Mouse (Mus musculus) testis, adult 2 months (tissue): ENCODE data around the gene Mbnl2. TPM values are rescaled to one million over a fixed set of nuclear protein-coding genes. Genes with fewer than 3 reads are reported as not detected.

Source experiments
- H3K27ac ChIP-seq: fragments of 200-500 bp; 2 replicates; pipeline ENCODE4 v1.5.1; 2012; ENCODE audit warnings: low read depth, low read length; ENCODE audit not compliant: control insufficient read depth, insufficient read depth
- H3K27me3 ChIP-seq: fragments of 200-500 bp; 2 replicates; pipeline ENCODE4 v1.6.1; 2012; ENCODE audit warnings: mild to moderate bottlenecking, low read length, moderate library complexity; ENCODE audit not compliant: control insufficient read depth, insufficient read depth
- H3K36me3 ChIP-seq: fragments of 200-500 bp; 2 replicates; pipeline ENCODE4 v1.6.1; 2012; ENCODE audit warnings: mild to moderate bottlenecking, low read length; ENCODE audit not compliant: control insufficient read depth, insufficient read depth
- H3K4me1 ChIP-seq: fragments of 200-500 bp; 2 replicates; pipeline ENCODE4 v1.6.1; 2012; ENCODE audit warnings: low read length; ENCODE audit not compliant: control insufficient read depth, insufficient read depth
- H3K4me3 ChIP-seq: fragments of 200-500 bp; 2 replicates; pipeline ENCODE4 v1.5.1; 2012; ENCODE audit warnings: low read depth, mild to moderate bottlenecking, low read length, moderate library complexity, mixed read lengths; ENCODE audit not compliant: control insufficient read depth
- CTCF ChIP-seq: fragments of 200-500 bp; IDR thresholded peaks from 2 replicates; pipeline ENCODE4 v1.5.1; 2012; ENCODE audit warnings: low read depth, mild to moderate bottlenecking, inconsistent platforms, low read length, moderate library complexity; ENCODE audit not compliant: control insufficient read depth, insufficient read depth, insufficient replicate concordance
- POLR2A ChIP-seq: fragments of 200-500 bp; IDR thresholded peaks from 2 replicates; pipeline ENCODE4 v1.6.1; 2012; ENCODE audit warnings: low read depth, mild to moderate bottlenecking, inconsistent platforms, low read length, moderate library complexity; ENCODE audit not compliant: control insufficient read depth
- polyA plus RNA-seq: library from polyadenylated mRNA; depleted of rRNA; stranded (reverse); fragments of >200 nt; gene quantifications from 2 replicates; pipeline ENCODE4 v1.2.3, GENCODE M21; 2012

Gene Mbnl2
- polyA plus RNA-seq, 1 experiment = 14.7 TPM

DNA sequence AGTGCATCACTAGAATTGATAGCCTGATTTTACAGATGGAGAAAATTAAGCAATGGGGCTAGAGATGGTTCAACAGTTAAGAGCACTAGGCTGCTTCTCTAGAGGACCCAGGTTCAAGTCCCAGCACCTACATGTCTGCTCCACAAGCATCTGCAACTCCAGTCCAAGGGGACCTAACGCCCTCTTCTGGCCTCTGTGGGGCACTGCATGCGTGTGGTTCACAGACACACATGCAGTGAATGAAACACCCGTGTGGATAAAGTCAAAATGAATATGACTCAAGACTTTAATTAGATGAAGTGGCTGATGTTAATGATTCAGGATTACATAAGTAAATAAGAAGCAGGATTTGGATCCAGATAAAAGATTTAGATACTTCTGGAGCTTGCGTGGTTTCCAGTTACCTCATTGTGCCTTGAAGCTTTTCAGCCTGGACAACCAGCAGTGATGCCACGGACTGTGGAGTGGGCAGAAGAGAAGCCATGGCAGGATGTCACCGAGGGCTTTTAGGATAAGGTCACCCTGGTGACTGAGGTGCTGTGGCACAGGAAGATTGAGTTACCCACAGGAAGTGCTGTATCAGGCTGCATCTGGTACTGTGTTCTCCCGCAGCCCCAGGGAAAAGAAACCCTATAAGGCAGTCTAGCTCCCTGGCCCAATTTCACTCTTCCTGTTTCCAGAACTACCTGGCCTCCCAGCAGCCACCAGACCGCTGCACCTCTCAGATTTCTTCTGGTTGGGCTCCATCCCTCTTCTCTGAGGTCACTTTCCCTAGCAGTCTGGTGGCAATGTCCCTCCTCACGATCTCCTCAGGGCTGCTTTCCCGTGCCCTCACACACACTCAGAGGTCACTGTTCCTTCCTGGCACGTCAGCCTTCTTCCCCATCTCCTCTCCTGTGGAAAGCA, 72.2 kb downstream of the Mbnl2 start:
- H3K27me3 ChIP-seq = no peaks in the 10 kb centered on the region
- no peak overlapping the region for H3K27ac ChIP-seq
- TF ChIP-seq CTCF = peak; percentile 54; the same call in 1 of the 2 replicates
- no peak for TF ChIP-seq POLR2A
- H3K4me1 ChIP-seq = no peaks in the 10 kb centered on the region; the same call in 1 of the 2 replicates
- no peak overlapping the region for H3K4me3 ChIP-seq
- H3K36me3 ChIP-seq = no peaks in the 10 kb centered on the region

GRCm38 (mm10) chr14:120349332-120349731, 73.9 kb downstream of the Mbnl2 start:
- H3K27me3 ChIP-seq = no peaks in the 10 kb centered on the region

DNA sequence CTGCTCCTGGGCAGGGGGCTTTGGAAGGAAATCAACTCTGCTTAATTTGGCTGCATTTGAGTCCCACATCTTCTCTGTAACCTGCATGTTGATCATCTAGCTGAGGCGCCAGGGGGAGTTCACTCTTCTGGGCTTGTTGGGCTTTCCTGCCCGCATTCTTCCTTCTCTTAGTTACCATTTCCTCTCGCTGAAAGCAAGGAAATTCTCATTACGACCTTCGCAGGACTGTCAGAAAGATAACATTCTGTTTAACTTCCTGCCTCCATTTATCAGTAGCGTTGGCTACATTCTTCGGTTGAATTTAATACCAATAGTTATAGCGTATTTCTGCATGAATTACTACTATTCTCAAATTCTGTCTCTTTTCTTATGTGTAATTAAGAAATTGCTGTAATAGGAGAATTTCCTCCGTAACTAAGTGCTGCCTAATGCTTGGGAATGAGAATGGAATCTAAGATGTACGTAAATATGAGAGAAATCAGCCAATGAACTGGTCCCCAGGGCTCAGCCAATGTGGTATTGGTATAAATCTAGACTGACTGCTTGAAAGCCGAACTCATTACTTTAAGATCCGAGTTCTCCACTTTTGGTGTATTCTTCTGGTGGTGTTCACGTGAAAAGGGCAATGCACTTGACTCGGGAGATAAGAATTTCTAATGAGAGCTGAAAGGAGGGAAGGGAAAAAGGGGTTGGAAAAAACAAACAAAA, 76.8 kb downstream of the Mbnl2 start:
- H3K27me3 ChIP-seq = no peaks in the 10 kb centered on the region
- H3K36me3 ChIP-seq = no peaks in the 10 kb centered on the region
- no peak overlapping the region for H3K4me3 ChIP-seq
- H3K4me1 ChIP-seq = peaks cover 4% of the 10 kb centered on the region
- TF ChIP-seq POLR2A = no peak
- TF ChIP-seq CTCF = no peak
- peak overlapping the region; percentile 30; the same call in 1 of the 2 replicates for H3K27ac ChIP-seq

More at GRCm38 (mm10) chr14:120349332-120349731, 73.9 kb downstream of the Mbnl2 start:
- Histone ChIP-seq H3K4me1 (no peaks in the 10 kb centered on the region; the same call in 1 of the 2 replicates), H3K4me3 (no peak overlapping the region), H3K36me3 (no peaks in the 10 kb centered on the region), H3K27ac (no peak overlapping the region)
- TF ChIP-seq CTCF (no peak), POLR2A (no peak)

DNA sequence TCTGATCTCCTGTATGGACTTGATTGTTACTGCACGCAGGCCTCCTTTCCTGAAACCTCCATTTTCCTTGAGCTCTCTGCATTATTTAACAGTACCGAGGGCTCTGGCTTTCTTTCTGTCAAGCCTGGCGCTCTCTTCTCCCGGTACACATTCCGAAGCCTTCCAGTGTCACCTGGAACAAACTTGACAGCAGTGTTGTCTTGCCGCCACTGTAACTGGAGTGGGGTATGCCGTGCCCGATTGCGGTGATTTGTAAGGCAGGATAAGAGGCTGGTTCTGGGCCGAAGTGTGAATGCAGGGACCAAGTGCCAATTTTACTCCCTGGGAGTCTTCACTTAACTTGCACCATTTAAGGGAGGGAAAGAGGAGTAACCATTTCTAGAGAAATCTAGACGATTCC, 77.7 kb downstream of the Mbnl2 start:
- Histone ChIP-seq H3K4me1 (peaks cover 4% of the 10 kb centered on the region), H3K4me3 (no peak overlapping the region), H3K27me3 (no peaks in the 10 kb centered on the region), H3K27ac (no peak overlapping the region), H3K36me3 (no peaks in the 10 kb centered on the region)
- TF ChIP-seq POLR2A (no peak), CTCF (no peak)

- no peak overlapping the region for H3K27ac ChIP-seq
- no peak for TF ChIP-seq POLR2A
- TF ChIP-seq CTCF = no peak
Observed at GRCm38 (mm10) chr14:120354595-120354994, 79.1 kb downstream of the Mbnl2 start.

DNA sequence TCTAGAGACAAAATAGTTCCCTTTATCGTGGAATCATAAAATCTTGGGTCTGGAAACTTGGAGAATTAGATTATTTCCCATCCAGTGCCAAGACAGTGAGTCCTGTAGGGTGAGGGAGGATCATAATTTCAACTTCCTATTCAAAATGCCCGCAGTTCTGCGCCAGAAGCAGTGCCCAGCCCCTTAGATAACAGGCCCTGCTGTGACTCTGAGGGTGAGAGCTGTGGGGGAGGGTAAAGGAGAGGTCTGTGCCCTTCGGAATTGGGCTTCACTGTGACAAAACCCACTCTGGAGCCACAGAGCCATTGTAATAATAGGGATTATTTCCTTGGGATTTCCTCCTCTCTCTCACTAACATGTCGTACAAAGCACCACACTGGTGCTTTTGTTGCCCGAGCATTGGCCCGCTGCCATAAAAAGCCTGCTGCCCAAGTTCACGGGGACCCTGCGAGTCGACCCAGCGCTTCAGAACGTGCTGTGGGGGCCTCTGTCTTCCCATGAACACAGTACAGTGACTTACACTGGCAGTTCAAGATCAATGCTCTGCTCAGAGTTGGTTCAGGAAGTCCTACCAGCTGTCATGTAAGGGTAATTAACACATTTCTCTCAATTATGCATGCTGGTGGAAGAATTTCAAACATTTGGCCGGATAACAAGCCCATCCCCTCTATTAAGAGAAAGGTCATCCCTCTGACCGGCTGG, 79.7 kb downstream of the Mbnl2 start:
- peak overlapping the region; percentile 43; the same call in 1 of the 2 replicates for H3K27ac ChIP-seq
- H3K4me1 ChIP-seq = peaks cover 4% of the 10 kb centered on the region
- H3K4me3 ChIP-seq = no peak overlapping the region
- H3K27me3 ChIP-seq = no peaks in the 10 kb centered on the region
- TF ChIP-seq CTCF = no peak
- TF ChIP-seq POLR2A = no peak
- H3K36me3 ChIP-seq = no peaks in the 10 kb centered on the region

More at GRCm38 (mm10) chr14:120354595-120354994, 79.1 kb downstream of the Mbnl2 start:
- Histone ChIP-seq H3K4me1 (peaks cover 4% of the 10 kb centered on the region), H3K36me3 (no peaks in the 10 kb centered on the region), H3K27me3 (no peaks in the 10 kb centered on the region), H3K4me3 (no peak overlapping the region)
